Mouse (Mus musculus) limb, embryonic 14.5 days (tissue): ENCODE measurements around the gene Pgap3. TPM values are rescaled to one million over a fixed set of nuclear protein-coding genes. Genes with fewer than 3 reads are reported as not detected.

Experiments
- ATAC-seq: fragments of 200-750 bp; cut with Nextera tagmentation; 2 replicates; pipeline ENCODE4 v1.8.0; 2017; ENCODE audit warnings: low read depth, moderate number of reproducible peaks, moderate TSS enrichment; ENCODE audit not compliant: low FRiP score
- DNase-seq: peaks from one replicate; pipeline ENCODE4 v3.0.0-alpha.2; 2015; ENCODE audit warnings: low spot score
- H3K27ac ChIP-seq: fragments of 300-500 bp; sonication (generic); replicated peaks from 2 replicates; pipeline ENCODE4 v1.5.1; 2014; ENCODE audit warnings: low read depth, mild to moderate bottlenecking, low read length, moderate library complexity, mixed read lengths
- H3K27me3 ChIP-seq: fragments of 300-500 bp; sonication (generic); 2 replicates; pipeline ENCODE4 v1.6.1; 2014; ENCODE audit warnings: low read length, mixed read lengths; ENCODE audit not compliant: control insufficient read depth, insufficient read depth
- H3K36me3 ChIP-seq: fragments of 300-500 bp; sonication (generic); 2 replicates; pipeline ENCODE4 v1.6.1; 2014; ENCODE audit warnings: mild to moderate bottlenecking, low read length, moderate library complexity, mixed read lengths; ENCODE audit not compliant: control insufficient read depth, insufficient read depth
- H3K4me1 ChIP-seq: fragments of 300-500 bp; sonication (generic); 2 replicates; pipeline ENCODE4 v1.6.1; 2014; ENCODE audit warnings: antibody characterized with exemption, low read length, mixed read lengths; ENCODE audit not compliant: control insufficient read depth, insufficient read depth
- H3K4me2 ChIP-seq: fragments of 300-500 bp; sonication (generic); replicated peaks from 2 replicates; pipeline ENCODE4 v1.6.1; 2014; ENCODE audit warnings: low read depth, mild to moderate bottlenecking, low read length, moderate library complexity; ENCODE audit not compliant: severe bottlenecking
- H3K4me3 ChIP-seq: fragments of 300-500 bp; sonication (generic); replicated peaks from 2 replicates; pipeline ENCODE4 v1.5.1; 2014; ENCODE audit warnings: low read length
- H3K9ac ChIP-seq: fragments of 300-500 bp; sonication (generic); 2 replicates; pipeline ENCODE4 v1.6.1; 2014; ENCODE audit warnings: mild to moderate bottlenecking, low read depth, low read length, moderate library complexity; ENCODE audit not compliant: severe bottlenecking
- H3K9me3 ChIP-seq: fragments of 300-500 bp; sonication (generic); 2 replicates; pipeline ENCODE4 v1.6.1; 2016; ENCODE audit warnings: low read length; ENCODE audit not compliant: control insufficient read depth
- POLR2A ChIP-seq: fragments of 200-500 bp; IDR thresholded peaks from 2 replicates; pipeline ENCODE4 v1.8.0; 2012; ENCODE audit warnings: inconsistent platforms, mild to moderate bottlenecking, moderate library complexity, borderline replicate concordance; ENCODE audit not compliant: insufficient read depth, insufficient read length; ENCODE audit errors: extremely low read depth
- WGBS: fragments of 180-500 bp; shearing (Covaris S2); extraction: QIAGEN DNeasy Blood & Tissue Kit; methylation state at CpG from one replicate; pipeline ENCODE4 v1.1.7; 2014; 5-methylcytosine and 5-hydroxymethylcytosine counted together
- polyA plus RNA-seq, 2 experiments: library from polyadenylated mRNA; depleted of rRNA in 1 of 2; stranded (reverse) in 1 of 2; unstranded in 1 of 2; fragments of >200 nt; fragmentation: Nextera tagmentation in 1 of 2; extraction: Ambion mirVana in 1 of 2; gene quantifications; 2 replicates each; pipeline versions ENCODE4 v1.2.1 to v1.2.3; 2012 to 2014

The Pgap3 gene
- polyA plus RNA-seq, 2 experiments, result 9.2 to 19.2 TPM

- Histone ChIP-seq H3K4me1 (peaks cover 4% of the 10 kb centered on the region; the same call in 1 of the 2 replicates), H3K9me3 (no peaks in the 10 kb centered on the region), H3K36me3 (no peaks in the 10 kb centered on the region), H3K4me2 (peak overlapping the region; percentile 67), H3K27me3 (no peaks in the 10 kb centered on the region), H3K9ac (peak overlapping the region; percentile 62), H3K27ac (peak overlapping the region; percentile 86), H3K4me3 (peak overlapping the region; percentile 52)
- WGBS, result 60% methylated on average over 3 of the region's 3 CpGs
- TF ChIP-seq POLR2A, result no peak
- no peak for ATAC-seq
- DNase-seq, result no peak
Measured at GRCm38 (mm10) chr11:98400816-98401215, 526 bp upstream of the Pgap3 start.

- no peak for TF ChIP-seq POLR2A
- no peak for ATAC-seq
- Histone ChIP-seq H3K9ac (no peak overlapping the region), H3K27ac (no peak overlapping the region), H3K9me3 (no peaks in the 10 kb centered on the region), H3K27me3 (no peaks in the 10 kb centered on the region), H3K36me3 (no peaks in the 10 kb centered on the region), H3K4me3 (no peak overlapping the region), H3K4me1 (peaks cover 14% of the 10 kb centered on the region), H3K4me2 (no peak overlapping the region)
- WGBS, result 90% methylated on average over 7 of the region's 7 CpGs
- DNase-seq, result no peak
Measured at GRCm38 (mm10) chr11:98397946-98398345, 2.3 kb downstream of the Pgap3 start.

- Histone ChIP-seq H3K27ac (no peak overlapping the region), H3K4me2 (no peak overlapping the region), H3K9ac (no peak overlapping the region), H3K36me3 (no peaks in the 10 kb centered on the region), H3K4me3 (no peak overlapping the region), H3K27me3 (no peaks in the 10 kb centered on the region; the same call in 1 of the 2 replicates), H3K9me3 (no peaks in the 10 kb centered on the region), H3K4me1 (peaks cover 10% of the 10 kb centered on the region)
- TF ChIP-seq POLR2A, result no peak
- DNase-seq, result no peak
- no peak for ATAC-seq
- 57% methylated on average over 4 of the region's 4 CpGs for WGBS
Measured at GRCm38 (mm10) chr11:98395041-98395440, 5.2 kb downstream of the Pgap3 start.

- peak; percentile 43 for DNase-seq
Measured at GRCm38 (mm10) chr11:98394301-98394700, 6.0 kb downstream of the Pgap3 start.

GRCm38 (mm10) chr11:98393317-98393716 lies 7.0 kb downstream of the Pgap3 start:
- Histone ChIP-seq H3K27me3 (peaks cover 4% of the 10 kb centered on the region; the same call in 1 of the 2 replicates), H3K27ac (no peak overlapping the region), H3K4me2 (no peak overlapping the region)

More at GRCm38 (mm10) chr11:98394301-98394700, 6.0 kb downstream of the Pgap3 start:
- H3K4me2 ChIP-seq, result no peak overlapping the region
- 44% methylated on average over 6 of the region's 6 CpGs for WGBS
- no peak overlapping the region for H3K27ac ChIP-seq
- no peak overlapping the region for H3K4me3 ChIP-seq
- no peaks in the 10 kb centered on the region; the same call in 1 of the 2 replicates for H3K27me3 ChIP-seq
- peak overlapping the region; percentile 28 for H3K9ac ChIP-seq
- peaks cover 10% of the 10 kb centered on the region for H3K4me1 ChIP-seq
- no peaks in the 10 kb centered on the region for H3K36me3 ChIP-seq
- H3K9me3 ChIP-seq, result no peaks in the 10 kb centered on the region
- TF ChIP-seq POLR2A, result no peak
- ATAC-seq, result peak; percentile 13; the same call in 1 of the 2 replicates

More at GRCm38 (mm10) chr11:98393317-98393716, 7.0 kb downstream of the Pgap3 start:
- Histone ChIP-seq H3K9ac (0 out of 2 replicates have a peak overlapping the region, but pooled peaks have one; percentile 21), H3K4me1 (peaks cover 10% of the 10 kb centered on the region), H3K4me3 (no peak overlapping the region), H3K9me3 (no peaks in the 10 kb centered on the region), H3K36me3 (no peaks in the 10 kb centered on the region)
- no peak for TF ChIP-seq POLR2A
- WGBS, result 81% methylated on average over 6 of the region's 6 CpGs
- ATAC-seq (no peak), DNase-seq (peak; percentile 52)
